ENCODE assay signal across 8 mouse cellular contexts in genomic region chr4:148087907-148088527, GRCm38 (mm10). TPM values are rescaled to one million over a fixed set of nuclear protein-coding genes. Genes with fewer than 3 reads are reported as not detected.
DNase-seq lines count a peak whose midpoint lies in the region; ATAC-seq lines count a peak whose summit lies in the region.

Gene Agtrap, minus strand, starts transcription at chr4:148088031.

- H3K4me2 ChIP-seq in heart, embryonic 12.5 days = peak within 1 kb of the TSS; percentile 91
- H3K4me2 ChIP-seq in liver, embryonic 12.5 days = peak within 1 kb of the TSS; percentile 87
- H3K4me2 ChIP-seq in stomach, embryonic 15.5 days = peak within 1 kb of the TSS; percentile 74

- peak within 1 kb of the TSS; percentile 62 for H3K27ac ChIP-seq in heart, embryonic 12.5 days (ENCODE audit: poor library complexity, severe bottlenecking)
- H3K27ac ChIP-seq in liver, embryonic 12.5 days = peak within 1 kb of the TSS; percentile 72
- H3K27ac ChIP-seq in stomach, embryonic 15.5 days = peak within 1 kb of the TSS; percentile 61

- H3K36me3 ChIP-seq in heart, embryonic 12.5 days = no peaks in the 10 kb centered on the region
- H3K36me3 ChIP-seq in liver, embryonic 12.5 days = no peaks in the 10 kb centered on the region
- H3K36me3 ChIP-seq in stomach, embryonic 15.5 days = no peaks in the 10 kb centered on the region

- H3K9me3 ChIP-seq in heart, embryonic 12.5 days (replicated peaks) = no peaks in the 10 kb centered on the region
- H3K9me3 ChIP-seq in liver, embryonic 12.5 days (replicated peaks) = no peaks in the 10 kb centered on the region
- no peaks in the 10 kb centered on the region for H3K9me3 ChIP-seq in stomach, embryonic 15.5 days

- peak within 1 kb of the TSS; percentile 87 for H3K9ac ChIP-seq in heart, embryonic 12.5 days
- peak within 1 kb of the TSS; percentile 86 for H3K9ac ChIP-seq in liver, embryonic 12.5 days
- H3K9ac ChIP-seq in stomach, embryonic 15.5 days = peak within 1 kb of the TSS; percentile 66

- H3K4me3 ChIP-seq in heart, embryonic 12.5 days = peak within 1 kb of the TSS; percentile 93
- peak within 1 kb of the TSS; percentile 73 for H3K4me3 ChIP-seq in liver, embryonic 12.5 days
- H3K4me3 ChIP-seq in stomach, embryonic 15.5 days (replicated peaks) = peak within 1 kb of the TSS; percentile 78

- peak; percentile 91 for DNase-seq in CD4-positive helper T cell, adult 2 months (ENCODE audit: low read depth, low spot score)
- DNase-seq in brain, embryonic 18.5 days (ENCODE audit: low read depth, low spot score) = peak; percentile 82
- peak; percentile 98 for DNase-seq in kidney, postnatal 10 days
- DNase-seq in natural killer cell, adult 2 months (ENCODE audit: low spot score in 2 of 2) = peak; percentile 81 to 85

- 5% methylated on average over 34 of the region's 34 CpGs for WGBS in heart, embryonic 12.5 days
- WGBS in liver, embryonic 12.5 days (ENCODE audit: insufficient replicate concordance) = 8% methylated on average over 34 of the region's 34 CpGs
- WGBS in stomach, embryonic 15.5 days = 6% methylated on average over 34 of the region's 34 CpGs

- peak; percentile 94 for ATAC-seq in erythroid progenitor cell, adult 5-6 weeks (replicated peaks; ENCODE audit: low FRiP score, poor library complexity, severe bottlenecking)
- ATAC-seq in heart, embryonic 12.5 days (ENCODE audit: insufficient number of reproducible peaks, low FRiP score) = peak; percentile 93
- ATAC-seq in liver, embryonic 12.5 days = peak; percentile 80
- peak; percentile 90 for ATAC-seq in stomach, embryonic 15.5 days (ENCODE audit: insufficient read depth, low FRiP score, low read depth)

- peaks cover 44% of the 10 kb centered on the region for H3K4me1 ChIP-seq in heart, embryonic 12.5 days (replicated peaks)
- peaks cover 50% of the 10 kb centered on the region for H3K4me1 ChIP-seq in liver, embryonic 12.5 days
- peaks cover 26% of the 10 kb centered on the region for H3K4me1 ChIP-seq in stomach, embryonic 15.5 days

- no peaks in the 10 kb centered on the region for H3K27me3 ChIP-seq in heart, embryonic 12.5 days (replicated peaks)
- H3K27me3 ChIP-seq in liver, embryonic 12.5 days (replicated peaks) = no peaks in the 10 kb centered on the region
- no peaks in the 10 kb centered on the region for H3K27me3 ChIP-seq in stomach, embryonic 15.5 days (replicated peaks)

RNA-seq across cellular contexts. Expression of gene Agtrap, which starts in this region (rescaled TPM):
- total RNA-seq in erythroid progenitor cell, adult 5-6 weeks (2015; ENCODE audit: low replicate concordance) = 4.6 and 5.8 TPM in 2 replicates
- total RNA-seq in erythroid progenitor cell, adult 5-6 weeks (2017; ENCODE audit: low replicate concordance) = 3.6 and 4.1 TPM in 2 replicates
- 18.9 and 19.8 TPM in 2 replicates for polyA plus RNA-seq in heart, embryonic 12.5 days (2016; fragmentation: Nextera tagmentation; extraction: Ambion mirVana)
- polyA plus RNA-seq in liver, embryonic 12.5 days (2016; fragmentation: Nextera tagmentation; extraction: Ambion mirVana) = 12.3 and 12.5 TPM in 2 replicates
- 13.7 and 14.1 TPM in 2 replicates for polyA plus RNA-seq in stomach, embryonic 15.5 days (2015; fragmentation: Nextera tagmentation; extraction: Ambion mirVana)

Comparison
In these comparisons a context has a peak if more than half of its experiments do, and no peak if none do; other contexts are left out.
1. Peak in every context shown above with its lines: DNase-seq, ATAC-seq, H3K4me3 ChIP-seq and H3K27ac ChIP-seq.